Mouse (Mus musculus) MEL (cell line): ENCODE measurements around the gene Josd2. TPM values are rescaled to one million over a fixed set of nuclear protein-coding genes. Genes with fewer than 3 reads are reported as not detected.

ENCODE experiments used
- DNase-seq: peaks from one replicate; pipeline ENCODE4 v3.0.0; 2011; ENCODE audit warnings: low read depth, low spot score
- H3K27ac ChIP-seq: 2 replicates; pipeline ENCODE4 v1.5.1; 2012; ENCODE audit warnings: low read depth, mild to moderate bottlenecking, control low read depth, low read length, moderate library complexity; ENCODE audit not compliant: control insufficient read depth
- H3K27me3 ChIP-seq, 2 experiments: fragments of 150-350 bp in 1 of 2; sonication (generic) in 1 of 2; 2 replicates each; pipeline ENCODE4 v1.6.1; 2012; ENCODE audit warnings: low read length in 2 of 2, mild to moderate bottlenecking in 2 of 2, improper control_type of control experiment in 1 of 2, moderate library complexity in 1 of 2; ENCODE audit not compliant: insufficient read depth in 2 of 2, control insufficient read depth in 1 of 2
- H3K36me3 ChIP-seq, 2 experiments: 2 replicates each; pipeline ENCODE4 v1.6.1; 2012 to 2014; ENCODE audit warnings: low read length in 2 of 2, improper control_type of control experiment in 1 of 2, inconsistent platforms in 1 of 2, mild to moderate bottlenecking in 1 of 2; ENCODE audit not compliant: insufficient read depth in 2 of 2, control insufficient read depth in 1 of 2
- H3K4me1 ChIP-seq, 2 experiments: fragments of 150-350 bp in 1 of 2; sonication (generic) in 1 of 2; 2 replicates each; pipeline ENCODE4 v1.6.1; 2012; ENCODE audit warnings: low read length in 2 of 2, improper control_type of control experiment in 1 of 2, mild to moderate bottlenecking in 1 of 2; ENCODE audit not compliant: insufficient read depth in 2 of 2, control insufficient read depth in 1 of 2
- H3K4me3 ChIP-seq, 2 experiments: fragments of 150-350 bp in 1 of 2; sonication (generic) in 1 of 2; 2 replicates each; pipeline ENCODE4 v1.5.1; 2012; ENCODE audit warnings: low read depth in 2 of 2, low read length in 2 of 2, mild to moderate bottlenecking in 2 of 2, moderate library complexity in 2 of 2, control low read depth in 1 of 2, improper control_type of control experiment in 1 of 2; ENCODE audit not compliant: control insufficient read depth in 1 of 2, insufficient read depth in 1 of 2
- H3K79me2 ChIP-seq: 2 replicates; pipeline ENCODE4 v1.6.1; 2012; ENCODE audit warnings: mild to moderate bottlenecking, low read length, moderate library complexity; ENCODE audit not compliant: control insufficient read depth, poor library complexity, insufficient read depth
- H3K9ac ChIP-seq: 2 replicates; pipeline ENCODE4 v1.6.1; 2012; ENCODE audit warnings: low read depth, mild to moderate bottlenecking, control low read depth, low read length, moderate library complexity; ENCODE audit not compliant: control insufficient read depth, poor library complexity, severe bottlenecking
- H3K9me3 ChIP-seq: fragments of 150-350 bp; sonication (generic); replicated peaks from 2 replicates; pipeline ENCODE4 v1.6.1; 2012; ENCODE audit warnings: mild to moderate bottlenecking, low read length, improper control_type of control experiment, moderate library complexity; ENCODE audit not compliant: insufficient read depth
- CTCF ChIP-seq, 3 experiments: IDR thresholded peaks in 2 of 3; conservative IDR thresholded peaks in 1 of 3; 2 replicates each; pipeline ENCODE4 v1.5.1; 2011 to 2012; ENCODE audit warnings: low read length in 3 of 3, low read depth in 2 of 3, mild to moderate bottlenecking in 2 of 3, improper control_type of control experiment in 1 of 3, inconsistent platforms in 1 of 3, mixed read lengths in 1 of 3, moderate library complexity in 1 of 3; ENCODE audit not compliant: control insufficient read depth in 1 of 3, insufficient read depth in 1 of 3, poor library complexity in 1 of 3, severe bottlenecking in 1 of 3
- GATA1 ChIP-seq: IDR thresholded peaks from 2 replicates; pipeline ENCODE4 v1.6.1; 2011; ENCODE audit warnings: low read depth, low read length, improper control_type of control experiment
- MXI1 ChIP-seq: IDR thresholded peaks from 2 replicates; pipeline ENCODE4 v1.6.1; 2011; ENCODE audit warnings: mild to moderate bottlenecking, low read depth, low read length, improper control_type of control experiment
- MYB ChIP-seq: IDR thresholded peaks from 2 replicates; pipeline ENCODE4 v1.6.1; 2011; ENCODE audit warnings: mild to moderate bottlenecking, low read depth, low read length, improper control_type of control experiment
- MYC ChIP-seq: IDR thresholded peaks from 2 replicates; pipeline ENCODE4 v1.6.1; 2011; ENCODE audit warnings: low read depth, mild to moderate bottlenecking, low read length, improper control_type of control experiment, moderate library complexity
- RAD21 ChIP-seq: IDR thresholded peaks from 2 replicates; pipeline ENCODE4 v1.6.1; 2011; ENCODE audit warnings: mild to moderate bottlenecking, low read depth, low read length, improper control_type of control experiment
- SMC3 ChIP-seq: IDR thresholded peaks from 2 replicates; pipeline ENCODE4 v1.6.1; 2011; ENCODE audit warnings: low read depth, low read length, improper control_type of control experiment
- TAL1 ChIP-seq: IDR thresholded peaks from 2 replicates; pipeline ENCODE4 v1.6.1; 2012; ENCODE audit warnings: mild to moderate bottlenecking, inconsistent platforms, low read length, moderate library complexity, mixed read lengths
- ZC3H11A ChIP-seq: IDR thresholded peaks from 2 replicates; pipeline ENCODE4 v1.6.1; 2012; ENCODE audit warnings: low read depth, mild to moderate bottlenecking, inconsistent platforms, low read length, improper control_type of control experiment
- ZKSCAN1 ChIP-seq: IDR thresholded peaks from 2 replicates; pipeline ENCODE4 v1.6.1; 2012; ENCODE audit warnings: low read depth, mild to moderate bottlenecking, inconsistent platforms, low read length, improper control_type of control experiment, moderate library complexity
- ZNF384 ChIP-seq: IDR thresholded peaks from 2 replicates; pipeline ENCODE4 v1.6.1; 2012; ENCODE audit warnings: low read depth, mild to moderate bottlenecking, inconsistent platforms, low read length, improper control_type of control experiment
- polyA plus RNA-seq, 2 experiments: library from polyadenylated mRNA; stranded (reverse) in 1 of 2; unstranded in 1 of 2; fragments of >175 nt in 1 of 2; fragments of >200 nt in 1 of 2; gene quantifications; 2 replicates each; pipeline versions ENCODE4 v1.2.1 to v1.2.4; 2012; ENCODE audit warnings: low replicate concordance in 2 of 2, low read depth in 1 of 2; ENCODE audit not compliant: insufficient read length in 2 of 2, insufficient read depth in 1 of 2, missing spikeins in 1 of 2
- total RNA-seq: library from RNA; depleted of rRNA; stranded (reverse); fragments of 300-350 nt; gene quantifications from 2 replicates; pipeline ENCODE4 v1.2.3, GENCODE M21; 2012; rRNA removed

The Josd2 gene
- total and polyA plus RNA-seq, 3 experiments, result 95.5 to 141 TPM; not detected in 1

- Histone ChIP-seq H3K4me1 (no peaks in the 10 kb centered on the region), H3K36me3 (no peaks in the 10 kb centered on the region), H3K79me2 (no peaks in the 10 kb centered on the region), H3K4me3 (no peak overlapping the region), H3K27me3 (peaks cover 0 to 3% of the 10 kb centered on the region in 2 experiments; a peak in 1 of 4 replicates), H3K9ac (no peak overlapping the region), H3K9me3 (no peaks in the 10 kb centered on the region), H3K27ac (no peak overlapping the region)
- no peak for DNase-seq
- TF ChIP-seq GATA1 (no peak), ZKSCAN1 (no peak), TAL1 (no peak), MYC (no peak), CTCF (IDR thresholded peaks at IDR 0.05 in 2 of 3, conservative IDR thresholded peaks at IDR 0.05 in 1 of 3; ENCODE audit: control insufficient read depth in 1 of 3, insufficient read depth in 1 of 3, low read depth in 2 of 3, low read length in 3 of 3, poor library complexity in 1 of 3, severe bottlenecking in 1 of 3) (no peak), ZC3H11A (no peak), MYB (no peak), MXI1 (no peak), ZNF384 (no peak)
Measured at GRCm38 (mm10) chr7:44507491-44507890, 39.7 kb downstream of the Josd2 start.

GRCm38 (mm10) chr7:44519240-44519913 is 51.6 kb downstream of the Josd2 start:
- TF ChIP-seq CTCF (IDR thresholded peaks at IDR 0.05 in 2 of 3, conservative IDR thresholded peaks at IDR 0.05 in 1 of 3; ENCODE audit: control insufficient read depth in 1 of 3, insufficient read depth in 1 of 3, low read depth in 2 of 3, low read length in 3 of 3, poor library complexity in 1 of 3, severe bottlenecking in 1 of 3) (peak; percentile 60 to 68 (median 61)), RAD21 (peak; percentile 57), ZC3H11A (0 out of 2 replicates have a peak, but pooled peaks have one; percentile 27), TAL1 (no peak), SMC3 (peak; percentile 58)
- Histone ChIP-seq H3K4me3 (no peak overlapping the region), H3K36me3 (no peaks in the 10 kb centered on the region), H3K79me2 (no peaks in the 10 kb centered on the region), H3K27ac (no peak overlapping the region), H3K9ac (no peak overlapping the region), H3K27me3 (peaks cover 0 to 3% of the 10 kb centered on the region in 2 experiments; a peak in 3 of 4 replicates), H3K4me1 (no peaks in the 10 kb centered on the region), H3K9me3 (no peaks in the 10 kb centered on the region)
- peak; percentile 48 for DNase-seq

GRCm38 (mm10) chr7:44520990-44521389 is 53.2 kb downstream of the Josd2 start:
- Histone ChIP-seq H3K4me3 (no peak overlapping the region), H3K79me2 (no peaks in the 10 kb centered on the region), H3K4me1 (no peaks in the 10 kb centered on the region), H3K9me3 (no peaks in the 10 kb centered on the region), H3K27me3 (peaks cover 0 to 3% of the 10 kb centered on the region in 2 experiments; a peak in 3 of 4 replicates), H3K9ac (no peak overlapping the region), H3K27ac (no peak overlapping the region), H3K36me3 (no peaks in the 10 kb centered on the region)
- no peak for DNase-seq
- TF ChIP-seq TAL1, result no peak

Other genes starting within 250 kb of the Josd2 start
- not detected in 2 replicates for gene Klk1, start 242.6 kb upstream of the Josd2 start, total RNA-seq
- not detected for gene Klk1, start 242.6 kb upstream of the Josd2 start, polyA plus RNA-seq
- not detected in 2 replicates for gene Gm36864, start 231.8 kb upstream of the Josd2 start, total RNA-seq
- under 1 TPM in 1 of 2 experiments, not detected in 1; 0.08 TPM for gene Gm36864, start 231.8 kb upstream of the Josd2 start, polyA plus RNA-seq
- 0.46 and 0.62 TPM in 2 replicates for gene 1700028J19Rik, start 221.3 kb upstream of the Josd2 start, total RNA-seq
- gene 1700028J19Rik, start 221.3 kb upstream of the Josd2 start, polyA plus RNA-seq, result 1 to 10 TPM in 1 of 2 experiments, not detected in 1; 1.2 TPM
- gene 2410002F23Rik, start 221.3 kb upstream of the Josd2 start, total RNA-seq, result 89.1 and 148 TPM in 2 replicates
- gene 2410002F23Rik, start 221.3 kb upstream of the Josd2 start, polyA plus RNA-seq, result 100 to 1,000 TPM; 174 to 841 TPM
- 0.10 and 0.12 TPM in 2 replicates for gene Acp4, start 210.6 kb upstream of the Josd2 start, total RNA-seq
- gene Acp4, start 210.6 kb upstream of the Josd2 start, polyA plus RNA-seq, result under 1 TPM in 1 of 2 experiments, not detected in 1; 0.14 TPM
- not detected in 2 replicates for gene Gm15517, start 206.5 kb upstream of the Josd2 start, total RNA-seq
- gene Gm15517, start 206.5 kb upstream of the Josd2 start, polyA plus RNA-seq, result not detected
- gene Clec11a, start 161.1 kb upstream of the Josd2 start, total RNA-seq, result 0.33 and 0.39 TPM in 2 replicates
- gene Clec11a, start 161.1 kb upstream of the Josd2 start, polyA plus RNA-seq, result under 1 TPM in 1 of 2 experiments, not detected in 1; 0.33 TPM
- gene Shank1, start 157.7 kb upstream of the Josd2 start, total RNA-seq, result 0.12 and 0.29 TPM in 2 replicates
- gene Shank1, start 157.7 kb upstream of the Josd2 start, polyA plus RNA-seq, result 1 to 10 TPM in 1 of 2 experiments, not detected in 1; 3.9 TPM
- 0.08 and 0.20 TPM in 2 replicates for gene Syt3, start 83.9 kb upstream of the Josd2 start, total RNA-seq
- gene Syt3, start 83.9 kb upstream of the Josd2 start, polyA plus RNA-seq, result under 1 TPM in 1 of 2 experiments, not detected in 1; 0.56 TPM
- not detected in 2 replicates for gene 1700008O03Rik, start 82.2 kb upstream of the Josd2 start, total RNA-seq
- under 1 TPM in 1 of 2 experiments, not detected in 1; 0.95 TPM for gene 1700008O03Rik, start 82.2 kb upstream of the Josd2 start, polyA plus RNA-seq
- gene Lrrc4b, start 39.0 kb upstream of the Josd2 start, total RNA-seq, result 0.52 and 0.58 TPM in 2 replicates
- 1 to 10 TPM in 1 of 2 experiments, not detected in 1; 4.4 TPM for gene Lrrc4b, start 39.0 kb upstream of the Josd2 start, polyA plus RNA-seq
- gene Aspdh, start 2.6 kb upstream of the Josd2 start, total RNA-seq, result not detected in 2 replicates
- under 1 TPM in 1 of 2 experiments, not detected in 1; 0.89 TPM for gene Aspdh, start 2.6 kb upstream of the Josd2 start, polyA plus RNA-seq
- 81.3 and 91.4 TPM in 2 replicates for gene Emc10, start 28.5 kb downstream of the Josd2 start, total RNA-seq
- 100 to 1,000 TPM in 1 of 2 experiments, not detected in 1; 149 TPM for gene Emc10, start 28.5 kb downstream of the Josd2 start, polyA plus RNA-seq
- 0.69 and 1.2 TPM in 2 replicates for gene Fam71e1, start 28.6 kb downstream of the Josd2 start, total RNA-seq
- gene Fam71e1, start 28.6 kb downstream of the Josd2 start, polyA plus RNA-seq, result 1 to 10 TPM in 1 of 2 experiments, not detected in 1; 2.0 TPM
- not detected in 2 replicates for gene Mybpc2, start 56.7 kb downstream of the Josd2 start, total RNA-seq
- gene Mybpc2, start 56.7 kb downstream of the Josd2 start, polyA plus RNA-seq, result not detected
- 0.04 and 0.10 TPM in 2 replicates for gene Spib, start 64.1 kb downstream of the Josd2 start, total RNA-seq
- gene Spib, start 64.1 kb downstream of the Josd2 start, polyA plus RNA-seq, result under 1 TPM in 1 of 2 experiments, not detected in 1; 0.13 TPM
- gene Pold1, start 80.9 kb downstream of the Josd2 start, total RNA-seq, result 82.6 and 87.8 TPM in 2 replicates
- gene Pold1, start 80.9 kb downstream of the Josd2 start, polyA plus RNA-seq, result 100 to 1,000 TPM in 1 of 2 experiments, not detected in 1; 104 TPM
- gene Nr1h2, start 86.0 kb downstream of the Josd2 start, total RNA-seq, result 42.3 and 49.7 TPM in 2 replicates
- 10 to 100 TPM in 1 of 2 experiments, not detected in 1; 82.3 TPM for gene Nr1h2, start 86.0 kb downstream of the Josd2 start, polyA plus RNA-seq
- 0.23 TPM in 1 of 2 replicates, not detected in the other for gene Napsa, start 104.4 kb downstream of the Josd2 start, total RNA-seq
- gene Napsa, start 104.4 kb downstream of the Josd2 start, polyA plus RNA-seq, result under 1 TPM in 1 of 2 experiments, not detected in 1; 0.33 TPM
- gene Kcnc3, start 122.7 kb downstream of the Josd2 start, total RNA-seq, result not detected in 2 replicates
- gene Kcnc3, start 122.7 kb downstream of the Josd2 start, polyA plus RNA-seq, result not detected
- gene Myh14, start 202.9 kb downstream of the Josd2 start, total RNA-seq, result under 0.01 and 0.07 TPM in 2 replicates
- under 1 TPM in 1 of 2 experiments, not detected in 1; 0.08 TPM for gene Myh14, start 202.9 kb downstream of the Josd2 start, polyA plus RNA-seq
- not detected in 2 replicates for gene Izumo2, start 240.8 kb downstream of the Josd2 start, total RNA-seq
- gene Izumo2, start 240.8 kb downstream of the Josd2 start, polyA plus RNA-seq, result not detected